Mouse (Mus musculus) megakaryocyte, embryonic 14.5 days (primary cell): ENCODE results near the gene D1Ertd622e.

Source experiments
- FLI1 ChIP-seq: IDR thresholded peaks from 2 replicates; pipeline ENCODE4 v1.6.1; 2012; ENCODE audit warnings: low read length, inconsistent platforms, mixed read lengths
- GATA1 ChIP-seq: IDR thresholded peaks from 3 replicates; pipeline ENCODE4 v1.6.1; 2012; ENCODE audit warnings: mixed read lengths, low read length, inconsistent platforms, borderline replicate concordance

DNA sequence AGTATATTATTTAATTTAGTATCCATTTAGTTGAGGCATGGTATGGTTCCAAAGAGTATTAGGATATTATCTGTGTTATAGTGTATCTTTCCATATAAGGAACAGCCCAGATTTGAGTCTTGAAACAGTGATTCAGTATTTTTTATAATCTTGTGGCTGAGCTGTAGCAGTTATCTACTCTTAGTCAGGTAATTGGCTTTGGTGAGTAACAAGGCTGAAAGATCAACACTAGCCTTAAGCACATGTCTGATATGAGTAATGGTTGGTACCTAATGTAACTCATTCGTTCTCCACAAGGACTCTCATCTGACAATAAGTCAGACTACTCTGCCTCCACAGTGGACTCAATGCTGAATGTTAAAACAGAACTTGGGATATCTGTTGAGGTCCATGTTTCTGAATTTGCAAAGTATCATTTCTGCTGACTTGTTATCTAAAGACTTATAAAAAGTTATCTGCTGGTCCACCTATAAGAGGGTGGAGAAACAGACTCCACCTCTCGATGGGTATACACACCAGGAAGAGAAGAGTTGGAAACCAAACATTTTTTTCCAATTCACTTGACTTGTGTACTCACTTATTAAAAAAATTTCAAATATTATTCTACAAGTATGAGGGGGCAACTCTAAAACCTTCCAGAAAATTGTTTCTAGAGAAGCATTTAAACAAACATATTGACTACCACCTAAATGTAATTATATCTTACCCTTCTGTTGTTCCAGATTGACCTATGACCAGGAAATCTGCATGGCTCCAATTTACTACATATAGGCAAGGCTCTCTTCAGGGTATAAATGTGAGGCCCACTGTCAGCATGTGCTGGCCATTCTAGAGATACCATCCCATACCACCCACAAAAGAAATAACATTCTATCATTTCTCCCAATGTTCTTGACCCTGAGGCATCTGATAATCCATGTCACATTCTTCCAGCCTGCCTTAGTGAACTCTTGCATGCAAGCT is 84.5 kb downstream of the D1Ertd622e start:
- TF ChIP-seq GATA1 (no peak), FLI1 (no peak)
